In genomic region chr2:153032083-153032842, GRCm38 (mm10) we compare ENCODE assay signal across 9 mouse cellular contexts. TPM values are rescaled to one million over a fixed set of nuclear protein-coding genes. Genes with fewer than 3 reads are reported as not detected.
DNase-seq lines count a peak whose midpoint lies in the region; ATAC-seq lines count a peak whose summit lies in the region.
"Had no signal": no experiment of that assay in that cellular context is flagged by ENCODE, and none has a peak within 500 bp of the region (broad histone marks: within the 10 kb centered on the region; RNA-seq: fewer than 3 reads in every experiment).

No protein-coding gene starts in this region.

- peak overlapping the region; percentile 37 for H3K4me3 ChIP-seq in lung, embryonic 15.5 days
- H3K4me3 ChIP-seq: erythroblast, embryonic 14.5 days had no signal

- H3K27me3 ChIP-seq in lung, embryonic 15.5 days, result peaks cover 56% of the 10 kb centered on the region

- peak; percentile 47 for DNase-seq in right cerebral cortex, postnatal 25 days
- no peak for DNase-seq in right cerebral cortex, postnatal 36 days (ENCODE audit: low spot score in 2 of 2)
- peak; percentile 89 for DNase-seq in embryo, embryonic 10.5 days (ENCODE audit: low spot score)
- DNase-seq in heart, adult 9 months (ENCODE audit: low spot score in 2 of 2), result peak; percentile 34 to 36
- DNase-seq in kidney, adult 9 months, result peak; percentile 56
- peak; percentile 86 to 91 for DNase-seq in thymus, postnatal 36 days

- no peak overlapping the region for H3K27ac ChIP-seq in lung, embryonic 15.5 days

- peak overlapping the region; percentile 78 for H3K4me2 ChIP-seq in lung, embryonic 15.5 days

- H3K36me3 ChIP-seq in lung, embryonic 15.5 days, result no peaks in the 10 kb centered on the region

- peaks cover 8% of the 10 kb centered on the region for H3K4me1 ChIP-seq in lung, embryonic 15.5 days

- peak; percentile 79; the same call in 1 of the 2 replicates for ATAC-seq in lung, embryonic 15.5 days (ENCODE audit: borderline replicate concordance, extremely low read depth, low FRiP score, low TSS enrichment)
- peak; percentile 52; the same call in 1 of the 2 replicates for ATAC-seq in neutrophil, adult 5-6 weeks (ENCODE audit: extremely low read depth, insufficient number of reproducible peaks, low FRiP score, poor library complexity, severe bottlenecking)

- 2% methylated on average over 54 of the region's 58 CpGs for WGBS in lung, embryonic 15.5 days

- H3K9me3 ChIP-seq in lung, embryonic 15.5 days, result no peaks in the 10 kb centered on the region

- no peak overlapping the region for H3K9ac ChIP-seq in lung, embryonic 15.5 days

RNA-seq across cellular contexts. Expression of gene Xkr7, which starts 0.6 kb away (rescaled TPM):
- polyA plus RNA-seq in lung, embryonic 15.5 days (2015; fragmentation: Nextera tagmentation; extraction: Ambion mirVana), result not detected in 2 replicates
- not detected in 2 replicates for total RNA-seq in neutrophil, adult 5-6 weeks (2017)
- polyA plus RNA-seq: erythroblast, embryonic 14.5 days had no signal

RNA-seq across cellular contexts. Expression of gene Pdrg1, which starts 17.0 kb away (rescaled TPM):
- 106 and 117 TPM in 2 replicates for polyA plus RNA-seq in lung, embryonic 15.5 days (2015; fragmentation: Nextera tagmentation; extraction: Ambion mirVana)
- 53.9 and 54.3 TPM in 2 replicates for total RNA-seq in neutrophil, adult 5-6 weeks (2017)

RNA-seq across cellular contexts. Expression of gene Ccm2l, which starts 33.5 kb away (rescaled TPM):
- polyA plus RNA-seq in lung, embryonic 15.5 days (2015; fragmentation: Nextera tagmentation; extraction: Ambion mirVana), result 5.3 TPM in 2 replicates
- total RNA-seq in neutrophil, adult 5-6 weeks (2017), result not detected in 2 replicates
- polyA plus RNA-seq: erythroblast, embryonic 14.5 days had no signal

Comparison
In these comparisons a context has a peak if more than half of its experiments do, and no peak if none do; other contexts are left out.
1. DNase-seq: peak in right cerebral cortex, postnatal 25 days (single experiment), embryo, embryonic 10.5 days (single experiment), heart, adult 9 months (2 of 2), kidney, adult 9 months (single experiment) and thymus, postnatal 36 days (2 of 2); none in right cerebral cortex, postnatal 36 days (0 of 2).